Mouse (Mus musculus) skeletal muscle tissue, adult 2 months (tissue): ENCODE measurements around the gene Stra6.

Experiments used
- DNase-seq: peaks from one replicate; pipeline ENCODE4 v3.0.0-alpha.2; 2012; ENCODE audit warnings: low read depth, low spot score

The Stra6 gene

GRCm38 (mm10) chr9:58063531-58063930 lies at the start of gene Stra6:
Gene Stra6 (plus strand): TSS chr9:58063788.
- no peak for DNase-seq

- DNase-seq = no peak
Observed at GRCm38 (mm10) chr9:58014393-58015160, 49.0 kb upstream of the Stra6 start.

GRCm38 (mm10) chr9:58015856-58016255 lies 47.7 kb upstream of the Stra6 start:
- no peak for DNase-seq

GRCm38 (mm10) chr9:58016962-58017361 lies 46.6 kb upstream of the Stra6 start:
- no peak for DNase-seq

- DNase-seq = no peak
Observed at GRCm38 (mm10) chr9:58018385-58018784, 45.2 kb upstream of the Stra6 start.

GRCm38 (mm10) chr9:58025995-58026394 lies 37.6 kb upstream of the Stra6 start:
- no peak for DNase-seq

- no peak for DNase-seq
Observed at GRCm38 (mm10) chr9:58027426-58028180, 36.0 kb upstream of the Stra6 start.

- no peak for DNase-seq
Observed at GRCm38 (mm10) chr9:58028841-58029240, 34.7 kb upstream of the Stra6 start.

- DNase-seq = no peak
Observed at GRCm38 (mm10) chr9:58029635-58030034, 34.0 kb upstream of the Stra6 start.

GRCm38 (mm10) chr9:58031895-58032294 lies 31.7 kb upstream of the Stra6 start:
- no peak for DNase-seq

- no peak for DNase-seq
Observed at GRCm38 (mm10) chr9:58035519-58035918, 28.1 kb upstream of the Stra6 start.

- no peak for DNase-seq
Observed at GRCm38 (mm10) chr9:58035951-58036698, 27.5 kb upstream of the Stra6 start.

- no peak for DNase-seq
Observed at GRCm38 (mm10) chr9:58036961-58037360, 26.6 kb upstream of the Stra6 start.

- peak; percentile 66 for DNase-seq
Observed at GRCm38 (mm10) chr9:58038500-58039168, 25.0 kb upstream of the Stra6 start.

GRCm38 (mm10) chr9:58040977-58041376 lies 22.6 kb upstream of the Stra6 start:
- no peak for DNase-seq

- DNase-seq = peak; percentile 60
Observed at GRCm38 (mm10) chr9:58042391-58042790, 21.2 kb upstream of the Stra6 start.

- DNase-seq = peak; percentile 74
Observed at GRCm38 (mm10) chr9:58043496-58044017, 20.0 kb upstream of the Stra6 start.

- DNase-seq = no peak
Observed at GRCm38 (mm10) chr9:58044828-58045227, 18.8 kb upstream of the Stra6 start.

GRCm38 (mm10) chr9:58045646-58046045 lies 17.9 kb upstream of the Stra6 start:
- DNase-seq = no peak

GRCm38 (mm10) chr9:58047061-58047460 lies 16.5 kb upstream of the Stra6 start:
- DNase-seq = no peak

GRCm38 (mm10) chr9:58048621-58049020 lies 15.0 kb upstream of the Stra6 start:
- DNase-seq = no peak
